Mouse (Mus musculus) thymus, postnatal 36 days (tissue): ENCODE measurements at regions not wholly inside any gene's neighbourhood (a gene's known extent, or its start where the extent isn't known, plus 50 kb on each side); places are given as distances from the start of the nearest gene placed in this dataset.

Experiments used
- DNase-seq, 2 experiments: peaks; one replicate each; pipeline ENCODE4 v3.0.0; 2022; ENCODE audit warnings: mixed read lengths in 2 of 2

- DNase-seq = no peak
Measured at GRCm38 (mm10) chr9:13905086-13905669, 77.7 kb downstream of the Fam76b start.

- no peak for DNase-seq
Measured at GRCm38 (mm10) chr9:13906736-13907135, 79.2 kb downstream of the Fam76b start.

GRCm38 (mm10) chr9:13909604-13910003, 82.1 kb downstream of the Fam76b start:
- DNase-seq = no peak

GRCm38 (mm10) chr9:13910091-13910490, 82.6 kb downstream of the Fam76b start:
- no peak for DNase-seq

- no peak for DNase-seq
Measured at GRCm38 (mm10) chr9:13913459-13913858, 85.9 kb downstream of the Fam76b start.

- no peak for DNase-seq
Measured at GRCm38 (mm10) chr9:13914131-13914530, 86.6 kb downstream of the Fam76b start.

GRCm38 (mm10) chr9:13914847-13915246, 87.3 kb downstream of the Fam76b start:
- no peak for DNase-seq

GRCm38 (mm10) chr9:13916837-13917236, 89.3 kb downstream of the Fam76b start:
- DNase-seq = no peak

GRCm38 (mm10) chr9:13918606-13919202, 91.2 kb downstream of the Fam76b start:
- DNase-seq = no peak

- no peak for DNase-seq
Measured at GRCm38 (mm10) chr9:13919739-13920410, 92.4 kb downstream of the Fam76b start.

- no peak for DNase-seq
Measured at GRCm38 (mm10) chr9:13920623-13921022, 93.1 kb downstream of the Fam76b start.

- DNase-seq = no peak
Measured at GRCm38 (mm10) chr9:13932001-13932508, 104.5 kb downstream of the Fam76b start.

GRCm38 (mm10) chr9:13933404-13933803, 105.9 kb downstream of the Fam76b start:
- no peak for DNase-seq

GRCm38 (mm10) chr9:13937301-13937700, 109.8 kb downstream of the Fam76b start:
- no peak for DNase-seq

GRCm38 (mm10) chr9:13946519-13946918, 119.0 kb downstream of the Fam76b start:
- no peak for DNase-seq

- DNase-seq = no peak
Measured at GRCm38 (mm10) chr9:13952157-13952556, 124.6 kb downstream of the Fam76b start.

GRCm38 (mm10) chr9:13963140-13963763, 135.7 kb downstream of the Fam76b start:
- no peak for DNase-seq

GRCm38 (mm10) chr9:13963796-13964195, 136.3 kb downstream of the Fam76b start:
- no peak for DNase-seq

- no peak for DNase-seq
Measured at GRCm38 (mm10) chr9:13964256-13964655, 136.7 kb downstream of the Fam76b start.

GRCm38 (mm10) chr9:13966212-13966611, 138.7 kb downstream of the Fam76b start:
- no peak for DNase-seq

GRCm38 (mm10) chr9:13969262-13969661, 141.7 kb downstream of the Fam76b start:
- no peak for DNase-seq

- peak; percentile 10 to 24 for DNase-seq
Measured at GRCm38 (mm10) chr9:13973600-13973999, 146.1 kb downstream of the Fam76b start.

GRCm38 (mm10) chr9:13974870-13975269, 147.4 kb downstream of the Fam76b start:
- DNase-seq = no peak

GRCm38 (mm10) chr9:13978842-13979241, 151.3 kb downstream of the Fam76b start:
- DNase-seq = no peak
